Mouse (Mus musculus): ENCODE measurements around the gene Rom1. TPM values are rescaled to one million over a fixed set of nuclear protein-coding genes. Genes with fewer than 3 reads are reported as not detected.
"Not testable (repeated sequence)": the region's sequence is repeated elsewhere in the genome, so short reads cannot be mapped to it uniquely, and the experiment has no call there.

Rom1 gene
- total RNA-seq (2021) = 1 to 10 TPM; 4.8 to 6.4 TPM

DNA sequence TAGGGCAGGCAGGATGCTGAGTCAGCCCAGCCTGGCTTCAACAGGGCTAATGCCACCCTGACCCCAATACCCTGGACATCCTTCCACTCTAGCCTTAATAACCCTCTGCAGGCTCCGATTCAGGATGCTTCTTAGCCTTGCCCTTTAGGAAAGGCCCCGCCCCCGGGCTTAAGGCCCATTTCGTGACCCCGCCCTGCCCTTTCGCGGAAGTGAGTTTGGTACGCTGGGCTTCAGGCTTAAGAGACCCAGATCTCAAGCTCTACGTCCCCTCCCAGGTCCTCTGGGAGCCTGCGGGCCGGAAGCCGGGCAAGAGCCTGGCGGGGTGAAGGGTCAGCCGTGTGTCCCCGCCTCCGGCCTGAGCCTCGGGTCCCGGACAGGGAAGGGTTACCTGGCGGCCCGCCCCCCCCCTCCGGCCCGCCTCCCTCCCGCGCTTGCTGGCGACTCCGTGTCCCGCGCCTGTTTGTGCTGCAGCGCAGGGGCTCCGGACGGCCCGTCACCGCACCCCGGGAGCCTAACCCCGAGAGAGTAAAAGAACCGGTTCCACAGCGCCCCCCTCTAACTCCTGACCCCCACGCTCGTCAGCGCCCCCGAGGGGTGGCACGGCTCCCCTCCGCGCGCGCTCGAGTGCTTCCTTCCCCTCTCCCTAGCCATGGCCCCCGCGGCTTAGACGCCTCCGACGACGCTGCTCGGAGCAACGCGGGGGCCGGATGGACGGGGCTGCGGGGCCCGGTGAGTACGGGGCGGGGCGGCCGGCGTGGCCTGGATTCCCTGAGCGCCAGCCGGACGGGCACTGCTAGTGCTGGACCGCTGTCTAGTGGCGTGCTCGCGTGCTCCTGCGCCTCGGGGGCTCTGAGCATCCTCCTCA lies at the start of gene Rom1, which contains the start of gene Eml3:
TSS of gene Rom1 (minus strand) at position 133 of the 865 bp plus-strand sequence.
TSS of gene Eml3 (plus strand) at position 329 of the 865 bp plus-strand sequence.
- DNase-seq (ENCODE audit: extremely low spot score in 1 of 2, low spot score in 1 of 2) = peak in 1 of 2 experiments; percentile 42

DNA sequence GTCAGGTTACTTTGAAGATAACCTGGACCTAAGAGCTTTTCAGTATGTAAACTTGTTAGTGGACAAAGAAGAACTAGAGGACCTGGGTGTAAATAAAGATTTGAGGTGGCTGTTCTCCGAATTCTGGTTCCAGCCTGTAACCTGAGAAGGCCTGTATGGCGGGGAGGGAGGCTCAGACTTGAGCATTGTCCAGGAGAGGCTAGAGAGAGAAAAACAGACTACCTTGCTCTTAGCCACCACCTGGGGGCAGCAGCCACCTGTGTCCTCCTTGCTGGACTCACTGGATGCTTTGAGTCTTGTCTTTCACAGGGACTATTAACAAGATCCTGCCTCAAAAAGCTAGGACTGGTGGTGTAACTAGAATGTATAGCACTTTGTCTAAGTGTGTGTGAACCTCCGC lies 47.4 kb upstream of the Rom1 start:
- DNase-seq (ENCODE audit: extremely low spot score in 1 of 2, low spot score in 1 of 2) = no peak

DNA sequence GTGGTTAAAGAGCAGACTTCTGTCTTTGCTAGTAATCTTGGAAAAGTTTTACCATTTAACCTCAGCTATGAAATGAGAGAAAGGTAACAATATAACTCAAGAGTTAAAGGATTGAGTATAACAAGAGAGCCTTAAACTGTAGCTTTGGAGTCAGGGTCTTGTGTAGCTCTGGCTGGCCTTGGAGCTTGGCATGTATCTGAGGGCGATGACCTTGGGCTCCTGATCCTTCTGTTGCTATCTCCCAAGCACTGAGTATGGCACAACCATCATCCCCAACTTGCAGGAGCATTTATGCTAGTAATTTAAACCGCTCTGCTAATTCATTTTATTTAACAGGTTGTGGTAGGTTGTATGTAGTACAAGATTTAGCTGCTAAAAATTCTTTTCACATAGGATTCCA lies 46.3 kb upstream of the Rom1 start:
- no peak for DNase-seq (ENCODE audit: extremely low spot score in 1 of 2, low spot score in 1 of 2)

DNA sequence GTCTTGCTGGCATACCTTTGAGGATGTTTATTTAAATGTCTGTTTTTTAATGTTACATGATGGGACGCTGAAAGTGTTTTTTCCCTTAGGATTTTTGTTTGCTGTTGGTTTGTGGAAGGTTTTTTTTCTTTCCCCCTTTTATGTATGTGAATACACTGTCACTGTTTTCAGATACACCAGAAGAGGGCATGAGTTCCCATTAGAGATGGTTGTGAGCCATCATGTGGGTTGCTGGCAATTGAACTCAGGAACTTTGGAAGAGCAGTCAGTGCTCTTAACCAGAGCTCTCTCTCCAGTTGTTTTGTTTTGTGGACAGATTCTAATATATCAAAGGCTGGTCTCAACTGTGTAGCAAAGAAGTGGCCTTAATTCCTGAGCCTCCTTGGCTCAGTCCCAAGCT lies 45.5 kb upstream of the Rom1 start:
- DNase-seq (ENCODE audit: extremely low spot score in 1 of 2, low spot score in 1 of 2) = no peak

DNA sequence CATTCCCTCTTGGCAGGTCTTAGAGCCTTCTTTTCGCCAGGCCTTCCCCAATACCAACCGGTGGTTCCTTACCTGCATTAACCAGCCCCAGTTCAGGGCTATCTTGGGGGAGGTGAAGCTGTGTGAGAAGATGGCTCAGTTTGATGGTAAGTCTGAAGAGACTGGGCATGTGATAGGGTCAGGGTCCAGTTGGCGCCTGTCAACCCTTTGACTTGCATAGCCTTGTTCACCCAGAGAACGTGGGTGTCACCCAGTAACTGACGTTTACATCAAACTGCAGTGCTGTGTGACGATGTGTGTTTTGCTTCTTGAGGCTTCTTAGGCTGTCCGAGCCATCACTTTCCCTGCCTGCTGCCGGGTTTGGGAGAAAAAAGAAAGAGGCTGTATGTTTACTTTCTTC lies 43.3 kb upstream of the Rom1 start:
- not testable (repeated sequence) for DNase-seq (ENCODE audit: extremely low spot score in 1 of 2, low spot score in 1 of 2)

DNA sequence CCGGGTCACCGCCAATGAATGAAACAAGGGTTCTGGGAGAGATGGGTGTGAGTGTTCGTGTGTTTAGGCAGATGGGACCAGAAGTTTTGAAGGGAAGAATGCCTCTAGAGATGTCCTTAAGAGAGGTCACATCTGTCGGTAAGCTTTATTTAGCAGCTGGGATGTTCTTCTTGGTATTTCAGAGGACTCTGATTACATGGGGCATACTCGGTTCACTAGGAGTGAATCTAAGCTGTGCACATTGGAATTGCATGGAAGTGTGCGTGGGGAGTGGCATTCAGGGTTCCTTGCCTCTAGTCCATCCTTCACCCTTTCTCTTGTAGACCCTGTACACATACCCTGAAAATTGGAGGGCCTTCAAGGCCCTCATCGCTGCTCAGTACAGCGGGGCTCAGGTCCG lies 38.7 kb upstream of the Rom1 start:
- no peak for DNase-seq (ENCODE audit: extremely low spot score in 1 of 2, low spot score in 1 of 2)

DNA sequence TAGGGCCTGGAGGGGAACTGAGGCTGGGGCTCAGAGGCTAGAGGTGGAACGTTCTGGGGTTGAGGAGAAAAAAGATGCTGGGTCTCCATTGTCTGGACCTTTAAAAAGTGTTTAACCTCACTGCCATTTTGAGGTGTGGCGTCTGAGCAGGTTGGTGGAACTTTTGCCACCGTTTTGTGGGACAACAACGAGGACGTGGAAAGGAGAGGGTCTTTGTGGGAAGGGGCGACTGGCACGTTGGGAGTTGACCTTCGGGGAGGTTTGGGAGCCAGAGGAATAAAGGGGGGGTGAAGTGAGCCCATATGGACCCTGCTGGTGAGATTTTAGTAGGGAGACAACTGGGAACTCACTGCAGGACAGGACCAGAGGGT lies 38.2 kb upstream of the Rom1 start:
- no peak for DNase-seq (ENCODE audit: extremely low spot score in 1 of 2, low spot score in 1 of 2)

DNA sequence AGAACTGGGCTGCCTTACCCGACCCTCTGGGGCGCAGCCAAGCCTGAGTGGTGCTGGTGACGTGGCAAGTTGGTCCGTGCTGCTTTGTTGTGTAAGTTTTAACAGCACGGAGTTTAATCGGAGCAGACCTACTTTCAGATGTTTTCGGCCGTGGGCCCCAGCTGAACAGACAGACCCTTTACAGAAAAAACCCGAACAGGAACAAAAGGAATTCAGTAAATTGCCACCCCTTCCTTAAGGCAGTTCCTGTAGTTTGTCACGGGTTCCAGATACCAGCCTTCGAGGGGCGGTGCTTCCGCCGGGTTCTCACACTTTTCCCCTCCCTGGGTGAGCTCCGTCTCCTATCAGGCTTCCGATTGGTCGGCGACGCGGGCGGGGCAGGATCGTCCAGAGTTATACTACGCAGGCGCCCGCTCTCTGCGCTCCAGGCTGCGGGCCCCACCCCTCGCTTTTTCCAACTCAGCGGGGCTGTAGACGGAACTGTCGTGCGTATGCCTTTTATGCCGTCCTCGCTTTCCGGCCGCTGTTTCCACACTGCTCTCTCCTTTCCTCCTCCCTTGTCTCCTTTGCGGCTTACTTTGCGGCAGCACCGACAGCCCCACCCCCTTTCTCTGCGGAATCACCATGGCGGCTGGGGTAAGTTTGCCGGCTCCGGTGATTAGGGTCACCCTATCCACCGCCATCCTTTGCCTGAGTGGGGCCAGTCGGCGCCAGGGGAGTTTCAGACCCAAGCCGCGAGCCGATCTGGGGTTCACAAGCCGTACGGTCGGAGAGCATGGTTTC lies 37.6 kb upstream of the Rom1 start, which contains the start of gene Eef1g:
TSS of gene Eef1g (plus strand) at position 452 of the 783 bp plus-strand sequence.
- peak; percentile 86 to 94 for DNase-seq (ENCODE audit: extremely low spot score in 1 of 2, low spot score in 1 of 2)

DNA sequence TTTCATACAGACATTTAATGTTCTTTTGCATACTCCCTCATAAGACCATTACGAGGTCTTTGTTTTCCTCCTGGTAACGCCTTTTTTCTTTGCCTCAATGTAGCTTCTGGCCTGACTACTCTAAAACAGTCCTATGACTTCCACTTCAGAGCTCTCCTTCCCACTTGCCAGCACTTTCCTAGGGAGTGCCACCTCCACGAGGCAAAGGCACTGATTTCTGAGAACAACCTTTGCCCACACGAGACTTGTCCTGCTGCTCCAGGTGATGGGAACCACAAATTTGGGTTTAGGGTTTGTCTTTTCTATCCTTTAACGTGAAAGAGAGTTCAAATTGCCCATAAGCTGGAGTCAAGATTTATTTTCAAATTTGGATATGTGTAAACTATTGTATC lies 37.0 kb upstream of the Rom1 start:
- DNase-seq (ENCODE audit: extremely low spot score in 1 of 2, low spot score in 1 of 2) = no peak

DNA sequence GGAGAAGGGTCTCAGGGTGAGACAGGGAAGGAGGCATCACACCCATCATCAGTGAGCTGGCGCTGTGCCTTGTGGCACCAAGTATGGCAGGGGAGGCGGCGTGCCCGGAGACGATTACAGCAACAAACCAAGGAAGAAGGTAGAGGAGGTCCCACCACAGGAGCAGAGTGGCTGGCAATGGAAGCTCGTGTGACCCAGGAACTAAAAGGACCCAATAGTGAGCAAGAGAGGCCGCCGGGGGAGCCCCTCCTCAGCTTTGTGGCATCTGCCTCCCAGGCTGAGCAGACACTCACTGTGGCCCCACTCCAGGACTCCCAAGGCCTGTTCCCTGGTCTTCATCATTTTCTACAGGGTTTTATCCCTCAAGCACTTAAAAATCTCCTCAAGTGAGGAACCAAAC lies 36.6 kb upstream of the Rom1 start:
- DNase-seq (ENCODE audit: extremely low spot score in 1 of 2, low spot score in 1 of 2) = no peak

DNA sequence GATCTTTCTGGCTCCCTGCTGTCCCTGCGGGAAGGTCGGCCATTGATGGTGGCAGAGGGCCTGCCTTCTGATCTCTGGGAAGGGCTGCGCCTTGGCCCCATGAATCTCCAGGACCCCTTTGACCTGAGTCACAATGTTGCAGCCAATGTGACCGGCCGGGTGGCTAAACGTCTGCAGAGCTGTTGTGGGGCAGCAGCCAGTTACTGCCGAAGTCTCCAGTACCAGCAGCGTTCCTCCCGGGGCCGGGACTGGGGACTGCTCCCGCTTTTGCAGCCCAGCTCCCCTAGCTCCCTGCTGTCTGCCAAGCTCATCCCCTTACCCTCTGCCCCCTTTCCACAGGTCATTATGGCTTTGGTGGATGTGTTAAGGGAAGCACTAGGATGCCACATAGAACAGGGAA lies 35.9 kb upstream of the Rom1 start:
- no peak for DNase-seq (ENCODE audit: extremely low spot score in 1 of 2, low spot score in 1 of 2)

DNA sequence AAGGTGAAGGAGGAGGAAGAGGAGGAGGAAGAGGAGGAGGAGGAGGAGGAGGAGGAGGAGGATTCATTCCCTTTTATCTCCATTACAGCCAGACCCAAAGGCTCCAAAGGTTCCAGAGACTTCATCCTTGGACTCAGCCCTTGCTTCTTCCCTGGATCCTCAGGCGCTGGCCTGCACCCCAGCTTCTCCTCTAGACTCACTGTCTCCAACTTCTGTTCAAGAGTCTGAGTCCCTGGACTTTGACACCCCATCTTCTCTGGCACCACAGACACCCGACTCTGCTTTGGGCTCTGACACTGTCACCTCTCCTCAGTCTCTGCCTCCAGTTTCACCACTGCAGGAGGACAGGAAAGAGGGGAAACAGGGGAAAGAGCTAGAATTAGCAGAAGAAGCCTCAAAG lies 33.1 kb upstream of the Rom1 start:
- DNase-seq (ENCODE audit: extremely low spot score in 1 of 2, low spot score in 1 of 2) = no peak

DNA sequence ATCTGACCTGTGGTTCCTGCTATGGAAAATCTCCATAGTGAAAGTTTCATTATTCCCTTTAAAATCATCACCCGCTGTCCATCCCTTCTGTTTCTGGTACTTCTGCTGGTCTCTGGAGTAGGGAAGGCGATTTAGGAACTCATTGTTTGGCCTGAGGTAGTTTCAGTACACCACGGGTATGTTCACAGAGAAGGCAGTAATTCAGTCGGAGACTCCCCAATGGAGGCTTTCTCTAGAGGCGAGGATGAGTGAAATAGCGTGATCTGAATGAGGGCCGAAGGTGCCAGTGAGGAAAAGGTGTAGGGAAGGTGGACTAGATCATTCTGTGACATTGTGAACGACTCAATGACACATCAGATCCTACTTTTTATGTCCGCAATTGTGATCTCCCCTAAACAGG lies 25.0 kb upstream of the Rom1 start:
- DNase-seq (ENCODE audit: extremely low spot score in 1 of 2, low spot score in 1 of 2) = no peak

DNA sequence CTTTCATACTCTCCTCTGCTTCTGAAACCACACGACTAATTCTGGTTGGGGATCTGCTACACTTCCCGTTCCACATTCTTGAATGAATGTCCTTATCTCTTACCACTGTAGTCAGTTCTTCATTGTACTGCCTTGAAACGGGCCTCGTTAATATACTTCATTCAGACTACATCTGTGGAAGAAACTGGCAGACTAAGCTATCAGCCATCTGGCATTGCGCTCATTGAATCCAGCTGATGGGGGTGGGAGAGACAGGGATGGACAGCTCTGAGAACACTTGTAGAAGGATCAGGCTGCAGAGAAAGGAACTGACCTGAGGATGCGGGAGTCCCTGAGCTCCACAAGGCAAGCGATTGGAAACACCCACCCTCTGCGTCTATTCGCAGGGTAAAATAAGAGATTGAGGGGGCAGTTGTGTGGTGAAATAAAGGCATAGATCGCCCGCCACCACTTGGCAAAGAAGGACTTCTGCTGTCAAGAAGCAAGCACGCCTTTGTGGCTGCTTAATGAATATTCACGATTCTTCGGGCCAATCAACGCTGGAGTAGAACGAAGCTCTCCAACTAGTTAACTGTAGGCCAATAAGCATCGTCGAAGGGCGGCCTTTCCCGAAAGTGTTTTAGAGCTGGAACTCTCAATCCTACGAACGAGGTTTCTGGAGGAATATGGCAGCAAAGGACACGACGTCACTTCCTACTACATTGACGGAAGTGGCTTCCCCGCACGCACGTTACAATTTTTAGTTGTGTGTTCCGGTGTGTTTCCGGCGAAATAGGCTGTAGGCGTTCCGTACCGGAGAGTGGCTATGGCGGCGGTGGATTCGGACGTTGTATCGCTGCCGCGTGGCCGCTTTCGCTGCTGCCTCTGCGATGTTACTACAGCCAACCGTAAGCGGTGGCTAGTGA lies 24.2 kb upstream of the Rom1 start, which contains the start of gene Tut1:
TSS of gene Tut1 (plus strand) at position 713 of the 905 bp plus-strand sequence.
- DNase-seq (ENCODE audit: extremely low spot score in 1 of 2, low spot score in 1 of 2) = peak; percentile 82 to 87

DNA sequence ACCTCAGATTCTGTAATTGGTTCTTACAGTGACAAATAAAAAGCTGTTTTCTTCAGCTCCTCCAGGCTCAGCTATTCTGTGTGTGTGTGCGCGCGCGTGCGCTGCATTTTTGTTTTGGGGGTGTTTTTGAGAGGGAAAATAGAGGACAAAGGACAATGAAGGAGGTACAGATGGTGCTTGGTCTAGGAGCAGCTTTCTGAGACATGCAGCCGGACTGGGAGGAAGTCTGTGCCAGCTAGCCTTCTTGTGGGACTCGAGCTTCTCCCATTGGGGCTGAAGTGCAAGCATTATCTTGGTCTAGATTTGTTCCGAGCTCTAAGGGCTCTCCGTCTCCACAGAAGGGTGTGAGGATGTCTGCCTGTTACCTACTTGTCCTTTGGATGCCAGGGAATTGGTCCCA lies 23.1 kb upstream of the Rom1 start:
- DNase-seq (ENCODE audit: extremely low spot score in 1 of 2, low spot score in 1 of 2) = no peak

DNA sequence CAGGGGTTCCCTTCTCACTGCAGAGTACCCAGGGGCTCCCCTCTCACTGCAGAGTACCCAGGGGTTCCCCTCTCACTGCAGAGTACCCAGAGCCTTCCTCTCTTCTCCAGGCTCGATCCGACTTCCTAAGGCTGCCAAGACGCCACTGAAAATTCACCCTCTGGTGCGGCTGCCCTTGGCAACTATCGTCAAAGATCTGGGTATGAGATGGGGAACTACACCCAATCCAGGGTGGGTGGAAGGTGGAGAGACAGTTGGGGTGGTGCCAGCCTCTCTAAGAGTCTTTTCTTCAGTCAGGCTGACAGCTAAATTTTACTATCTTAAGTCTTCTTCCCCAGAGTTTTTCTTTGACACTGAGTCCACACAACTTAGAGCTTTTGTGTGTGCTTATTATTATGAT lies 21.0 kb upstream of the Rom1 start:
- no peak for DNase-seq (ENCODE audit: extremely low spot score in 1 of 2, low spot score in 1 of 2)

DNA sequence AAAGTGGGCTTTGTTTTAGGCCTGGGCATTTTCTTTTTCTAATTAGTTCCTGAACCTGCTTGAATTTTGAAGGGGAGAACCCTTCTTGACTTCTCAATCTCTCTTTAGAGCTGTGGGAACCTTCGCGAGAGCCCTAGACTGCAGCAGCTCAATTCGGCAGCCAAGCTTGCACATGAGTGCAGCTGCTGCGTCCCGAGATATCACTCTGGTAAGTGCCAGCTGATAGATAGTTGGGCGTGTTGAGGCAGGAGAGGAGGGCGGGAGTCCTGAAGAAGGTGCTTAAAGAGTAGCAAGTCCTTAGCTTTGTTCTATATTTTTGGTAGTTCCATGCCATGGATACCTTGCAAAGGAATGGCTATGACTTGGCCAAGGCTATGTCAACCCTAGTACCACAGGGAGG lies 17.8 kb upstream of the Rom1 start:
- no peak for DNase-seq (ENCODE audit: extremely low spot score in 1 of 2, low spot score in 1 of 2)

DNA sequence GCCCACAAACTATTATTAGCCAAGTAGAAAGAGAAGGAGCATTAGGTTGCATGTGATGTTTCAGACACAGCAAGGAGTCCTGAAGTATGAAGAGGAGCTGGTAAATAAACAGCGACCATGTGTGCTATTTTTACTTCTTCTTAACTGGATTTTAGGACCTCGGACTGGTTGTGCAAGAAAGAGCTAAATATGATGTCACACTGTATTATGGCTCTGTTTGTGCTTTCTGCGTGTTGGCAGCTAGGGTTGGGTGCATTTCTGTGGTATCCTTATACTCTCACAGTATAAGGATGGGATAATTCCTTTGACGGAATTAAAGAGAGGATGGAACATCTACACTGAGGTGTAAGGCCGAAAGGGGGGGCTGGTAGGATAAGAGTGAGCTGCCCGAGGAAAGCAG lies 16.1 kb upstream of the Rom1 start:
- DNase-seq (ENCODE audit: extremely low spot score in 1 of 2, low spot score in 1 of 2) = no peak

DNA sequence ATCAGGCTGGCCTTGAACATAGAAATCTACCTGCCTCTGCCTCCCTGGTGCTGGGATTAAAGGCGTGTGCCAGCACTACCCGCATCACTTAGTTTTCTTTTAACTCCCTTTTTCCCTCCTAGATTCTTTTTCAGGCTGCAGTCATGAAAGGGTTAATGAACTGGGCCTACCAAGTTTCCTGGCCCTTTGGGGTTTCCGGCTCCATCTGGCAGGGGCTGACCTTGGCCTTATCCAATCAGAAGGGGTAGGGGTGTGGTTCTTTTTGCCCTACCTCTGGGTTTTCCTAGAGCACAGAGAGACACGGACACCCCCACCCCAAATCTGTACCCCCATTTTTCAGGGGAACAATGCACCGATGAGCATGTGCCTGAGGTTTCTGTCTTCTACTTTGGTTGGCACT lies 15.6 kb upstream of the Rom1 start:
- DNase-seq (ENCODE audit: extremely low spot score in 1 of 2, low spot score in 1 of 2) = no peak

DNA sequence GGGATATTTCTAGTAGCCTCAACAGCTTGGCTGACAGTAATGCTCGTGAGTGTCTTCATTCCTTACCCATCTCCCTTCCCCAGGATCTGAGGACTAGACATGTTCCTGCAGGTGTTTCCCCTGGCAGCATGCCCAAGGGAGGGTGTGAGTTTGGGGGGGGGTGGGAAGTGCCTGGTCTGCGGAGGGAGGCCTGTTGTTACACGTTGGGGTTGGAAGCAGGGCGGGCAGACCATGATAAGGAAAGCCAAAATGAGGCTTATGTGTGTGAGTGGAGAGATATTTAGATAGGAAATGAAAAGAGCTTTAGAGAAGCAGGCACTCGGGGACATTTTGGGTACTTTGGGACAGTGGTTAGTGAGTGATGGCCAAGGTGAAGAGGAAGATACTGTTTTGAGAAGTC lies 14.9 kb upstream of the Rom1 start:
- DNase-seq (ENCODE audit: extremely low spot score in 1 of 2, low spot score in 1 of 2) = no peak

DNA sequence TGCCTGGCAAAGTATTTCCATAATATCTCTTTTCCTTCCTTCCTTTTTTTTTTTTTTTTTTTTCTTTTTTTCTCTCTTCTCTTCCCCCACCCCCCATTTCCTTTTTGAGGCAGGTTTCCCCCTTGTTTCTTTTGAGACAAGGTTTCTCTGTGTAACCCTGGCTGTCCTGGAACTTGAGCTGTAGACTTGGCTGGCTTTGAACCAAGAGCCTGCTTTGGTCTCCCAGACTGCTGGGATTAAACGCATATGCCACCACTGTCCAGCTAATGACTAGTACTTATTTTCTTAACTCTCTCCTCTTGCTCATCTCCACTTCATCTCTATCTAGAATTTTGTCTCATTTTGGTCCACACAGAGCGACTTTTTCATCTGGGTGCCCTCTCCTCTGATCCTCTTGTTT lies 13.9 kb upstream of the Rom1 start:
- no peak for DNase-seq (ENCODE audit: extremely low spot score in 1 of 2, low spot score in 1 of 2)

Measured in layer of hippocampus, postnatal 25 days (tissue).